Mouse (Mus musculus): ENCODE data around the gene Gpsm3. TPM values are rescaled to one million over a fixed set of nuclear protein-coding genes. Genes with fewer than 3 reads are reported as not detected.

Gpsm3 gene
- total RNA-seq, 2 experiments from 2014 or later, result 21.3 to 69.6 TPM

DNA sequence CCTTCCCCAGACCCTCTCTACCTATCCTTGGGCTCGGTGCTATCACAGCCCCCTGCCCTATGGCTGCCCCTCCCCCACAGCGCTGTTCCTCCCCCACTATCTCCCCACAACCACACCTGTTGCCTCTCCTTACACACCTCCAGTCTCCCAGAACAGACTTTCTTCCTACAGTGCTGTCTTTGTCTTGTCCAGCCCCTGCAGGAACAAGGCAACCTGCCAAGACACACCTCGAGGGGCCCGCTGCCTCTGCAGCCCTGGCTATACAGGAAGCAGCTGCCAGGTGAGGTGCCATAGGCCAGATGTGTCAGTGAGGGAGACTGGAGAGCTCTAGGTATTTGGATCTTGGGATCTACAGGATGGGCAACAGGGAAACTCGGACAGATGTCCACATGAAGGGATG lies 13.0 kb upstream of the Gpsm3 start:
- ATAC-seq (replicated peaks; ENCODE audit: low FRiP score, poor library complexity, severe bottlenecking), result no peak

DNA sequence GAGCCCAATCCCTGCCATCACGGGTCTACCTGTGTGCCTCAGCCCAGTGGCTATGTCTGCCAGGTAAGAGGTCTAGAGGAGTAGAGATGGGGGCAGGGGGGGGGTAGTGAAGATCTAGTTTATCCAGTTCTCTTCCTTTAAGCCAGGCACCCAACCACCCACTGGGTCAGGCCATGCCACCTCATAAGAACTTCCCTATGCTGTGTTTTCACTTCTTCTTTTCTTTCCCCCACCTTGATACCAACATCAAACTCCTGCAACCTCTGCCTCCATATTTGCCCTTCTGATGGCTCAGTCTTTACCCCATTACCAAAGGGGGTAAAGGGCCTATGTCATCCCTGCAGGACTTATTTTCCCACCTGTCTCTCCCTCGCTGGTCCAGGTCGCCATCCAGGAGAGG lies 11.5 kb upstream of the Gpsm3 start:
- no peak for ATAC-seq (replicated peaks; ENCODE audit: low FRiP score, poor library complexity, severe bottlenecking)

DNA sequence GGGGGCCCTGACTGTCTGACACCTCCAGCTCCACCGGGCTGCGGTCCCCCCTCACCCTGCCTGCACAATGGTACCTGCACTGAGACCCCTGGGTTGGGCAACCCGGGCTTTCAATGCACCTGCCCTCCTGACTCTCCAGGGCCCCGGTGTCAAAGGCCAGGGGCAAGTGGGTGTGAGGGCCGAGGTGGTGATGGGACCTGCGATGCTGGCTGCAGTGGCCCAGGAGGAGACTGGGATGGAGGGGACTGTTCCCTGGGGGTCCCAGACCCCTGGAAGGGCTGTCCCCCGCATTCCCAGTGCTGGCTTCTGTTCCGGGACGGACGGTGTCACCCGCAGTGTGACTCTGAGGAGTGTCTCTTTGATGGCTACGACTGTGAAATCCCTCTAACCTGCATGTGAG lies 7.1 kb upstream of the Gpsm3 start:
- ATAC-seq (replicated peaks; ENCODE audit: low FRiP score, poor library complexity, severe bottlenecking), result no peak

DNA sequence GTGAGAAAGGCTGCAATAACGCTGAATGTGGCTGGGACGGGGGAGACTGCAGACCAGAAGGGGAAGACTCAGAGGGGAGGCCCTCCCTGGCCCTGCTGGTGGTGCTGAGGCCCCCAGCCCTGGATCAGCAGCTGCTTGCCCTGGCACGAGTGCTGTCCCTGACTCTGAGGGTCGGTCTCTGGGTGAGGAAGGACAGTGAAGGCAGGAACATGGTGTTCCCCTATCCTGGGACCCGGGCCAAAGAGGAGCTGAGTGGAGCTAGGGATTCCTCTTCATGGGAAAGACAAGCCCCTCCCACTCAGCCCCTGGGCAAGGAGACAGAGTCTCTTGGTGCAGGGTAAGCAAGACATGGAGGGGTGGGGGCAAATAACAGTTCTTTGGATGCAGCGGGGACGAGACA lies 6.2 kb upstream of the Gpsm3 start:
- no peak for ATAC-seq (replicated peaks; ENCODE audit: low FRiP score, poor library complexity, severe bottlenecking)

DNA sequence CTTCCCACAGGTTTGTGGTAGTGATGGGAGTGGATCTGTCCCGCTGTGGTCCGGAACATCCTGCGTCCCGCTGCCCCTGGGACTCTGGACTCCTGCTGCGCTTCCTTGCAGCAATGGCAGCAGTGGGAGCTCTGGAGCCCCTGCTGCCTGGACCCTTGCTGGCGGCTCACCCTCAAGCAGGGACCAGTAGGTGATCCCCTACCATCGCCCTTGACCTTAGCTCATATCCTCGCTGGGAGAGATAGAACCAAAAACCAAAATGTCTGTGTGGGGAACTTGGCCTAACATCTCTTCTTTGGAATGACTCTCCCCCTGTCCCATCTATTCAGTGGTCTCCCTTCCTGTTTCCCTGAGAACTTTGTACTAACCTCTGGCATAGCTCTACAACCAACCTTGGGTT lies 5.8 kb upstream of the Gpsm3 start:
- ATAC-seq (replicated peaks; ENCODE audit: low FRiP score, poor library complexity, severe bottlenecking), result no peak

DNA sequence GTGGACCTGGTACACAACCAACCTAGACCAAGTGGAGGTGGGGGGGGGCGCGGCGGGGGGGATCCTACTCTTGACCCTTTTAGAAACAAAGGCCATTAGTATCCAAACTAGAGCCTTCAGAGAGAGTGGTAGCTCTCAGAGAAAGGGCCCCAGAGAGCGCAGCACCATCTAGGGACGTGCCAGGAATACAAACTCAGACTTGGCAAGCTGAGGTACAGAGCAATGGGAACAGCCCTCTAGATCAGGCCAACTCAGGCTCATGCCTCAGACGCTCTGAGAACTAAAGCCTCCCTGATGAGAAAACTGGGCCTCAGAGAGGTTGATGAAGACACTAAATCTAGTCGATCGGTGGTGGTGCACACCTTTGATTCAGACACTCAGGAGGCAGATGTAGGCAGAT lies 4.5 kb upstream of the Gpsm3 start:
- no peak for ATAC-seq (replicated peaks; ENCODE audit: low FRiP score, poor library complexity, severe bottlenecking)

DNA sequence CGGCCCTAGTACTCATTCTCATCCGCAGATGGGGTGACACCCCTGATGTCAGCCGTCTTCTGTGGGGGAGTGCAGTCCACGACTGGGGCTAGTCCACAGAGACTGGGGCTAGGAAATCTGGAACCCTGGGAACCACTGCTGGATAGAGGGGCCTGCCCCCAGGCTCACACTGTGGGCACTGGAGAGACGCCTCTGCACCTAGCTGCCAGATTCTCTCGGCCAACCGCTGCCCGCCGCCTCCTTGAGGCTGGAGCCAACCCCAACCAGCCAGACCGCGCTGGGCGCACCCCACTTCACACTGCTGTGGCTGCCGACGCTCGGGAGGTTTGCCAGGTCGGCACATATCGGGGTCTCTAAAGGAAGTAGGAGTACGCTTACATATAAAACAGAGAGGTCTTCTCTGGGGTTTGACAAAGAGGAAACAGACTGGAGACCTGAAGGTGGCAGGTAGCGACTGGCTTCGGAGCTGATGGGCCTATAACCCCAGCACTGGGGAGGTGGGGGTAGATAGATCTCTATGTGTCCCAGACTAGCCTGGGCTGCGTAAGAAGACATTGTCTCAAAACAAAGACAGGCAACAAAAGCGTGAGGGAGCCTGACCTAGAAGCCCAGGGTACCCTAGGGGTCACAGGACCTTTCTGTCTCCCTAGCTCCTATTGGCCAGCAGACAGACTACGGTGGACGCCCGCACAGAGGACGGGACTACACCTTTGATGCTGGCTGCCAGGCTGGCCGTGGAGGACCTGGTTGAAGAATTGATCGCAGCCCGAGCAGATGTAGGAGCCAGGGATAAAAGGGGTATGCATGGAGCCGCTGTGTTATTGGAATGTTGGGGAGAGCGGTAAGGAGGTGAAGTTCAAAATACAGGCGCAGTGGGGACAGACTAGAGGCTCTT lies 3.5 kb upstream of the Gpsm3 start:
- ATAC-seq (replicated peaks; ENCODE audit: low FRiP score, poor library complexity, severe bottlenecking), result no peak

DNA sequence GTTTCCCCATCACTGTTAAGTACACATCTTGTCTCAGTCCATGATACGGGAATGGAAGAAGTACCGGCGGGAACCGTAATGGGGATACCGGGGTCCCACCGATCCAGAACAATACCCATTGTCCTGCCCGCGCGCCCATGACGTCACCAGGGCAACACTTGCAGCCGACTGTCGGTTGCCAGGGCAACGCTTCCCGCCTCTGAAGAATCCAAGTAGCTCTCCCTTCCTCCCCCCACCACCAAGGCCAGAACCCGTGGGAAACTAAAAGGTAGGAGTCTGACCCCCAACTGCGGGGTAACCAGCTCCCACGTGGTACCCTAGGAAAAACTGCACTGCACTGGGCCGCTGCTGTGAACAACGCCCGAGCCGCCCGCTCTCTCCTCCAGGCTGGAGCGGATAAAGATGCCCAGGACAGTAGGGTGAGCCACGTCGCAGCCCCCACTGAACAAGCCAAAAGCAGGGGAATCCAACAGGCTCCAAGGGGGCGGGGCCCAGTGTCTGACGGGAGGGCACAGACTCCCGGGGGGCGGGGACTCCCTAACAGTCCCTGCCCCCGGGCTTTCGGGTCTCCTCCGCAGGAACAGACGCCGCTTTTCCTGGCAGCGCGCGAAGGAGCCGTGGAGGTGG lies 2.7 kb upstream of the Gpsm3 start:
- ATAC-seq (replicated peaks; ENCODE audit: low FRiP score, poor library complexity, severe bottlenecking), result peak; percentile 67

DNA sequence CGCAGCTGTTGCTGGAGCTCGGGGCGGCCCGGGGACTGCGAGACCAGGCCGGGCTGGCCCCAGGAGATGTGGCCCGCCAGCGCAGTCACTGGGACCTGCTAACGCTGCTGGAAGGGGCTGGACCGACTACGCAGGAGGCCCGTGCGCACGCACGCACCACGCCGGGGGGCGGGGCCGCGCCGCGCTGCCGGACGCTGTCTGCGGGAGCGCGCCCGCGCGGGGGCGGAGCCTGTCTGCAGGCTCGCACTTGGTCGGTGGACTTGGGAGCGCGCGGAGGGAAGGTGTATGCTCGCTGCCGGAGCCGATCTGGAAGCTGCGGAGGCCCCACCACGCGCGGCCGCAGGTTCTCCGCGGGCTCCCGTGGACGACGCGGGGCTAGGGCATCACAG lies 2.2 kb upstream of the Gpsm3 start:
- peak; percentile 77 for ATAC-seq (replicated peaks; ENCODE audit: low FRiP score, poor library complexity, severe bottlenecking)

DNA sequence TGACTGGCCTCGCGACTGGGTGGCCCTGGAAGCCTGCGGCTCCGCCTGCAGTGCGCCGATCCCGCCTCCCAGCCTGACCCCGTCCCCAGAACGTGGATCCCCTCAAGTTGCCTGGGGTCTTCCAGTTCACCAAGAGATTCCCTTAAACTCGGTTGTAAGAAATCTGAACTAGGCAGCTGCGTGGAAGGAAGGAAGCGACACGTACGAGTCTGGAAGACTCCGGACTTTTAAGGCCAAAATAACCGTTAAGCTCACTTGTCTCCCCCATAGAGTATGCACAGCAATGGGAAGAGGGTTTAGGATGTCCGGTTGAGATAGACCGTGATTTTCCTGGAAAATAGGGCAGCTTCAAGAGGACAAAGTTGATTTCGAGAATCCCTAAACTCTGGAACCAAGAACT lies 1.8 kb upstream of the Gpsm3 start:
- no peak for ATAC-seq (replicated peaks; ENCODE audit: low FRiP score, poor library complexity, severe bottlenecking)

DNA sequence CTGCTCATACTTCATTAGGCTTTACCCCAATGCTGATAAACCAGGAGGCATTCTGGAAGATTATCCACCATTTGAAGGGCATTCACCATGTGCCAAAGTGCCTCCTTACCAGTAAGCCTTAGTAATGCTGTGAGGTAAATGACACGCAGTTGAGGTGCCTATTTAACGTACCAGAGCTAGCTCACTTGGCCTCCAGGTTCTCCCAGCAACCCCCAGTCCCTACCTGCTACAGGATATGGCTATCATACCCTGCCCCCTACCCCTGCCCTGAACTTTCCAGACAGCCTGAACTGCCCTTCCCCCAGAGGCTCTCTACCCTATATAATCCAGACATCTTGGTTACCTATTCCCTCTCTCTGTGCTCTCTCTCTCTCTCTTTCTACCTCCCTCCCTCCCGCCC lies 839 bp upstream of the Gpsm3 start:
- ATAC-seq (replicated peaks; ENCODE audit: low FRiP score, poor library complexity, severe bottlenecking), result no peak

DNA sequence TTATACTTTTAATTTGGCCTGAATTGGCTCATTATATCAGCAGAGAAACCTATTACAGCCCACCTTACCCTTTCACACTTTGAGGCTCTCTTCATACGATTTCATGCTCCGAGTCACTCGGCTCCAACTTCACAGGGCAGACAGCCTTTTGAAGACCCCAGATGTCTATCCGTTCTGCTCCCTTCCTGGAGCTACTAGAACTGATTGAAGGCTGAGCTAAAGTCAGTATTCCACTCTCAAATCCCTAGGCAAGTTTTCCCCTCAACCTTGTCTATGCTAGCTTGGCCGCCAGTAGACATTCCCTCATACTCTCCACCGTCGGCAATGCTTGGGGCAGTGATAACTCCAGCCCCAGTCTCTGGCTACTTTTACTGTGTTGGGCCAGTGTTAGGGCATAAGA lies 400 bp upstream of the Gpsm3 start:
- ATAC-seq (replicated peaks; ENCODE audit: low FRiP score, poor library complexity, severe bottlenecking), result no peak

DNA sequence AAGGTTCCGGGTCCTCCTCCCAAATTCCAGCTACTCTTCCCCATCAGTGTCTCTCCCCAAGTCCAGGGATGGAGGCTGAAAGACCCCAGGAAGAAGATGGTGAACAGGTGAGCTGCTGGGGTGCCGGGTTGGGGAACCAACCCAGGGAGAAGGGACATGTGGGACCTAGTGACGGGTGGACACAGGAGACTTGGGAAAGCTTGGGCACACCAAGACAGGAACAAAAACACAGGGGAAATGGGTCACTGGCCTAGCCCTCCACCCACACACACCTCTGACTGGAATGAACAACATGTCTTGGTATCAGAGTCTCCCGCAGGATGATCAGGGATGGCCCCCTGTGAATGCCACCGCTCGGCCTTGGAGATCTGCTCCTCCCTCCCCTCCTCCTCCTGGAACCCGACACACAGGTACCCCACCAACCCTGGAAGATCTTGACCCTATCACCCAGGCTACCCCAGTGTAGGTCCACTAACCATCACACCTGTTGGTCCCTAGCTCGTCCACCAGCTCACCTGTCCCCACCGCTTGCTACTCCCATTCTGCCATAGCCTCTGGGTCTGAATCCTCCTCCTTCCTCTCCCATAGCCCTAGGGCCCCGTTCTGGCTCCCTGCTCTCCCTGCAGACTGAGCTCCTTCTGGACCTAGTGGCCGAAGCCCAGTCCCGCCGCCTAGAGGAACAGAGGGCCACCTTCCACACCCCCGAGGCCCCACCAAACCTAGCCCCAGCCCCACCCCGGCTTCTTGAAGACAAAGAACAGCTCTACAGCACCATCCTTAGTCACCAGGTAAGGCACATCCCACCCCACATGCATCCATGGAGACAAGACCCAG lies 765 bp downstream of the Gpsm3 start:
- no peak for ATAC-seq (replicated peaks; ENCODE audit: low FRiP score, poor library complexity, severe bottlenecking)

DNA sequence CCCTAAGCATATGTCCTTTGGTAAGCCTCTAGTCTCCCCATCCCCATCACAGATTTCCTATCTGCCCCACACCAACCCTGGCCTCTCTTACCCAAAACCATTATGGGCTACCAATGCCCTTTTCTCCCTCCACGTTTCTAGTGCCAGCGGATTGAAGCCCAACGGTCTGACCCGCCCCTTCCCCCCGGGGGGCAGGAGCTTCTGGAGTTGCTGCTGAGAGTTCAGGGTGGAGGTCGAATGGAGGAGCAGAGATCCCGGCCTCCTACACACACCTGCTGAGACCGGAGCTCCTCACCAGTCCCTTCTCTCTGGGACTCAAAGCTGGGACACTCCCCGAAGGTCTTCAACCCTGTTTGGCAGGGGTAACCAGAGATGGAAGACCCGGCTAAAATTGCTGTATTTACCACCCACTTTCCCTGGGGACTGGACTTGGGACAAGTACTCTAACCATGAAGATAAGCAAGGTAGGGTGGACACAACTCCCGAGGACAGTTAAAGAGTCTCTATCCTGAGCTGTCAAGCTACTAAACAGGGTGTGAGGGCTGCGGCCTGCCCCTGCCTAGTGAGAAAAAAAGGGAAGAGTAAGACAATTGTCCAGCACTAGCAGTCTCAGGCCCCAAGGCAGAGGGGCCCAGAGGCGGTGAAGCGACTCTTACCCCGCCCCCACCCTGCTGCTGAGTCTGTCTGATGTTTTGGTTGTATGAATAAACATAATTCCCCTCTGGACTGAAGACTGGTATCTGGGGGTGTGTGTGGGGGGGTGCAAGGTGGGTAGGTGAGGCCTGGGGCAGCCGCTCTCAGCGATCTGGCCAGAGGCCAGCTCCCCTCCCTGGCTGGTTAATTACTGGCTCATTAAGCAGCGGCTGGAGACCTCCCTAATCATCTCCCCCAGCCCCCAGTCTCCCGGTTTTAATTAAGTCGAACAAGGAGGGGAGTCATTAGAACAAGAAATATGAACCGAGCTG lies 1.7 kb downstream of the Gpsm3 start, which contains the start of gene Pbx2:
TSS of gene Pbx2 (plus strand) at position 238 of the 965 bp plus-strand sequence.
- ATAC-seq (replicated peaks; ENCODE audit: low FRiP score, poor library complexity, severe bottlenecking), result no peak

DNA sequence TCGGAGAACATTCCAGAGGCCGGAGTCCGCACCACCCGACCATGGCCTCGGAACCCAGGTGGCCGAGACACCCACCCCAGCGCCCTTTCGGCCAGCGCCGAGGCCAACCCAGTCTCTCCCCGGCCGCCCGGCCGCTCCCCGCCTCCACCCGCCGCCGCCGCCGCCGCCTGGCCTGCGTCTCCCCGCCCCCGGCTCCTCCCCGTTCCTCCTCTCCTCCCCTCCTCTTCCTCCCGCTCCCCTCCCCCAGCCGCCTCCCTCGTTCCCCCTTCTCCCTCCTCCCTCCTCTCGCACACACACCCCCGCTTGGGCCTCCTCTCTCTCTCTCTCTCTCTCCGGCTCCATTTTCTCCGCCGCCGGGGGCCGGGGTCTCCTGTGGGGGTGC lies 2.4 kb downstream of the Gpsm3 start:
- ATAC-seq (replicated peaks; ENCODE audit: low FRiP score, poor library complexity, severe bottlenecking), result peak; percentile 75

DNA sequence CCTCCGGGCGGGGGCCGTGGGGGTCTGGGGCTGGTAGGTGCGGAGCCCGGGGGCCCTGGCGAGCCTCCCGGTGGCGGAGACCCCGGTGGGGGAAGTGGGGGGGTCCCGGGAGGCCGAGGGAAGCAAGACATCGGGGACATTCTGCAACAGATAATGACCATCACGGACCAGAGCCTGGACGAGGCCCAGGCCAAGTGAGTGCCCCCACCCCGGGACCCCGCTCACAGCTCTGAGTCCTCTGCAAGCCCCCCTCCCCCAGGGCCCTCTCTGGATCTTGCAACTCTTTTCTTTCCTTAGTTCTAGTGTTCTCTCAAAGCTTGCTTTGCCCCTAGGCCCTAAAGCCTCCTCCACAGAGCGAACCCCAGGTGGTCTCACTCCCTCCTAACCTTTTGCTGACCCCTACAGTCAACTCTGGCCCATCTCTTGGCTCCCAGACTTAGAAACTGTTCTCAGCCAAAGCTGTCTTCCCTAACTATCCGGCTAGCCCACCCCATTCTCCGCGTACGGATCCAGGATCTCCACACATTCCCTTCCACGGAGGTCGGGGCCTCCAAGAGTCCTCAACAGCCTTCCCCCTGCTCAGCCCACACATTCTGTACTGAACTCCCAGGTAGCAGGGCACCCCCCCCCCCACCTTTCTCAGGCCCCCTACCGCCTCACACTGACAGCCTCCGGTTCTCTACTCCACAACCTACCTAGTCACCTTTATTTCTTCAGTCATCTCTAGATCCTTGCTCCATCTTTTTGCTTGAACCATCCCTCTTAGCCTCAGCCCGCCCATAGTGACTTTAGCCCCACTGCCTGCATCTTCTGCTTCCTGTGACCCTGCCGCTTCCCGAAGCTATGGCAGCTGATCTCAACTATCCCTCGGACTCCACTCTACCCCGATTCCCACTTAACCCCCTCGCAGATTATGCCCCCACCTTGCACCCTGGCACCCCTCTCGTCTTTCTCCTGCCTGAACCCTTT lies 3.3 kb downstream of the Gpsm3 start:
- no peak for ATAC-seq (replicated peaks; ENCODE audit: low FRiP score, poor library complexity, severe bottlenecking)

DNA sequence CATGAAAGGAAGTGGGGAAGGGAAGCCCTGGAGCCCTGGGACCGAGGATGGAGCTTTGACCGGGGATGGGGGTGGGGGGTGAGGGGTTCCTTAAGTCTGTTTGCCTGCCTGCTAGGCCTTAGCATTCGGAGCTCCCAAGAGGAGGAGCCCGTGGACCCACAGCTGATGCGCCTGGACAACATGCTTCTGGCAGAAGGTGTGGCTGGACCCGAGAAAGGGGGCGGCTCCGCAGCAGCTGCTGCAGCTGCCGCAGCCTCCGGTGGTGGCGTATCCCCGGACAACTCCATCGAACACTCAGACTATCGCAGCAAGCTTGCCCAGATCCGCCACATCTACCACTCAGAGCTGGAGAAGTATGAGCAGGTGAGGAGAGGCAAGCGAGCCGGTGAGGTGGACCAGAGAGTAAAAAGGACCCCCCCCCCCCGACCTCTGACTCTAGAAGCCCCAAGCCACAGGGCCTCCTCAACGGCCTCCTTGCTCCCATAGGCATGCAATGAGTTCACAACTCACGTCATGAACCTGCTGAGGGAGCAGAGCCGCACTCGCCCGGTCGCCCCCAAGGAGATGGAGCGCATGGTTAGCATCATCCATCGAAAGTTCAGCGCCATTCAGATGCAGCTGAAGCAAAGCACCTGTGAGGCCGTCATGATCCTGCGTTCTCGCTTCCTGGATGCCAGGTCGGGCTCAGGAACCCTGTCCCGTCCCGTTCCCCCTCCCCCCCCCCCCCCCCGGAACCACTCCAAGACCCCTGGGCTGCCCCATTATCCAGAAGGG lies 4.3 kb downstream of the Gpsm3 start:
- ATAC-seq (replicated peaks; ENCODE audit: low FRiP score, poor library complexity, severe bottlenecking), result no peak

DNA sequence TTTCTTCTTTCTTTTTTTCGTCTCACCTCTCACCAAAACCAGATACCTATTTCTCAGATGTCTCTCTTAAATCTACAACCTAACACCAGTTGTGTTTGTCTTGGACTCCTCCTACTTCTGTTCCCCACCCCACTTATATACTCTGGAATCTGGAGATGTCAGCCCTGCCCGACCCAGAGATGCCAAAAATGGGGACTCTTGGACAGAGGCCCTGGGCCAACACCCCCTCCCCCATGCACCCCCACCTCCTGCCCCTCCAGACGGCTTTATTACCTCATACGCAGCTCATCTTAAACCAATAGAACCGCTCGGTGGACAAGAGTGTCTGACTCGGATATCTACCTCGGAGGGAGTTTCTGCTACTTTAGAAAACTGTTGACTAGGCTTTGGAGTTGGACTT lies 6.5 kb downstream of the Gpsm3 start:
- ATAC-seq (replicated peaks; ENCODE audit: low FRiP score, poor library complexity, severe bottlenecking), result no peak
